Mouse (Mus musculus) B cell, adult 2 months (primary cell): ENCODE data around the gene Btbd11.

Experiments used
- DNase-seq, 2 experiments: peaks; one replicate each; pipeline ENCODE4 v3.0.0; 2022

The Btbd11 gene

GRCm38 (mm10) chr10:85533192-85533710 lies 146.6 kb downstream of the Btbd11 start:
- no peak for DNase-seq

GRCm38 (mm10) chr10:85538051-85538753 lies 151.6 kb downstream of the Btbd11 start:
- no peak for DNase-seq

- DNase-seq: no peak
These were observed 153.0 kb downstream of the Btbd11 start for GRCm38 (mm10) chr10:85539510-85540120.

GRCm38 (mm10) chr10:85540311-85541093 lies 153.9 kb downstream of the Btbd11 start:
- DNase-seq: no peak

- no peak for DNase-seq
These were observed 154.9 kb downstream of the Btbd11 start for GRCm38 (mm10) chr10:85541481-85541880.

GRCm38 (mm10) chr10:85541892-85542630 lies 155.4 kb downstream of the Btbd11 start:
- DNase-seq: no peak

- DNase-seq: no peak
These were observed 156.7 kb downstream of the Btbd11 start for GRCm38 (mm10) chr10:85543281-85543680.

- DNase-seq: no peak
These were observed 158.4 kb downstream of the Btbd11 start for GRCm38 (mm10) chr10:85544991-85545390.

GRCm38 (mm10) chr10:85555193-85555592 lies 168.6 kb downstream of the Btbd11 start:
- DNase-seq: no peak

GRCm38 (mm10) chr10:85561418-85561817 lies 174.8 kb downstream of the Btbd11 start:
- DNase-seq: no peak

- DNase-seq: no peak
These were observed 184.8 kb downstream of the Btbd11 start for GRCm38 (mm10) chr10:85571456-85571855.

- DNase-seq: no peak
These were observed 186.0 kb downstream of the Btbd11 start for GRCm38 (mm10) chr10:85572571-85572970.

- no peak for DNase-seq
These were observed 191.3 kb downstream of the Btbd11 start for GRCm38 (mm10) chr10:85577891-85578420.

- no peak for DNase-seq
These were observed 192.2 kb downstream of the Btbd11 start for GRCm38 (mm10) chr10:85578571-85579465.

GRCm38 (mm10) chr10:85587758-85588157 lies 201.1 kb downstream of the Btbd11 start:
- no peak for DNase-seq

GRCm38 (mm10) chr10:85590043-85590442 lies 203.4 kb downstream of the Btbd11 start:
- DNase-seq: no peak

- no peak for DNase-seq
These were observed 204.7 kb downstream of the Btbd11 start for GRCm38 (mm10) chr10:85591296-85591695.

GRCm38 (mm10) chr10:85591986-85592385 lies 205.4 kb downstream of the Btbd11 start:
- DNase-seq: no peak

GRCm38 (mm10) chr10:85596301-85596700 lies 209.7 kb downstream of the Btbd11 start:
- no peak for DNase-seq

GRCm38 (mm10) chr10:85598093-85598599 lies 211.5 kb downstream of the Btbd11 start:
- no peak for DNase-seq
